Comparison of ENCODE assay signal across 8 mouse cellular contexts in the genomic region with DNA sequence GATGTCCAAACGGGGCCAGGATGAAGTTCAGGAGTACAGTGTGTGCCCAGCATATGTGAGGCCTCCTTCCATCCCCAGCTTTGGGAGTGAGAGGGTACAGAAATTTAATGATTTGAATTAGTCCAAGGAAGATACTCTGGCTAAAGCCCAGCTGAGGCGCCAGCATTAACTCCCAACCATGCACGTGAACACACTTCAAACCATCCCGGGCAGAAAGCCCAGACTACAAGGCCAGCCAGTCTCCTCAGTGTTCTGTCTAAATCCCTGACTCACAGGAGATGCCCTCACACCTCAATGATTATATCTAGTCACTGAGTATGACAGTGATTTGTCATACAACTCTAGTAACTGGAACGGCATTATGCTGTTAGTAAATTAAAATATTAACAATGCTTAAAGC. TPM values are rescaled to one million over a fixed set of nuclear protein-coding genes. Genes with fewer than 3 reads are reported as not detected.
DNase-seq lines count a peak whose midpoint lies in the region; ATAC-seq and TF ChIP-seq lines count a peak whose summit lies in the region.
"Had no signal": no experiment of that assay in that cellular context is flagged by ENCODE, and none has a peak within 500 bp of the region (broad histone marks: within the 10 kb centered on the region; RNA-seq: fewer than 3 reads in every experiment).

No protein-coding gene starts in this region.

- no peak for ATAC-seq in lung, embryonic 14.5 days (ENCODE audit: insufficient read depth)

- no peaks in the 10 kb centered on the region for H3K9me3 ChIP-seq in lung, embryonic 14.5 days (ENCODE audit: low read depth, low read length)

- no peak overlapping the region for H3K9ac ChIP-seq in lung, embryonic 14.5 days

- peak; percentile 30 for DNase-seq in lung, embryonic 14.5 days
- no peak for DNase-seq in lung, postnatal 14 days
- peak; percentile 77 for DNase-seq in adrenal gland, postnatal 10 days
- peak; percentile 51 for DNase-seq in cerebellum, adult 8-10 months
- DNase-seq in kidney, postnatal 25 days = peak; percentile 61 to 71
- DNase-seq in thymus, postnatal 0 days (ENCODE audit: low spot score) = no peak
- DNase-seq in embryo, embryonic 10 days (ENCODE audit: low spot score) = no peak

- H3K4me3 ChIP-seq in lung, embryonic 14.5 days (ENCODE audit: low read depth, low read length) = no peak overlapping the region

- no peaks in the 10 kb centered on the region for H3K4me1 ChIP-seq in lung, embryonic 14.5 days (ENCODE audit: insufficient read depth)

- no peaks in the 10 kb centered on the region for H3K27me3 ChIP-seq in lung, embryonic 14.5 days (ENCODE audit: insufficient read depth, low read length)

- H3K4me2 ChIP-seq in lung, embryonic 14.5 days = no peak overlapping the region

- no peaks in the 10 kb centered on the region for H3K36me3 ChIP-seq in lung, embryonic 14.5 days (ENCODE audit: insufficient read depth)

- 72% methylated on average over 5 of the region's 5 CpGs for WGBS in lung, embryonic 14.5 days

- no peak overlapping the region for H3K27ac ChIP-seq in lung, embryonic 14.5 days (ENCODE audit: low read depth)

- no peak for TF ChIP-seq CTCF in lung, embryonic 14.5 days (IDR thresholded peaks at IDR 0.05; ENCODE audit: low read depth)

RNA-seq across cellular contexts. Expression of a gene that starts 17.4 kb away (rescaled TPM):
- 0.11 and 0.50 TPM in 2 replicates for polyA plus RNA-seq in lung, embryonic 14.5 days (2014; fragmentation: Nextera tagmentation; extraction: Ambion mirVana)
- not detected for total RNA-seq in adrenal gland, postnatal 10 days (2021)
- polyA plus RNA-seq in thymus, postnatal 0 days (2015; fragmentation: Nextera tagmentation; extraction: Ambion mirVana) = 0.08 TPM in 1 of 2 replicates, not detected in the other
- polyA plus RNA-seq: limb, embryonic 14.5 days had no signal

RNA-seq across cellular contexts. Expression of a gene that starts 27.6 kb away (rescaled TPM):
- polyA plus RNA-seq in lung, embryonic 14.5 days (2014; fragmentation: Nextera tagmentation; extraction: Ambion mirVana) = 60.7 and 61.2 TPM in 2 replicates
- 10 to 100 TPM; 54.0 to 58.4 TPM for total RNA-seq in adrenal gland, postnatal 10 days (2021)
- polyA plus RNA-seq in thymus, postnatal 0 days (2015; fragmentation: Nextera tagmentation; extraction: Ambion mirVana) = 14.9 and 15.6 TPM in 2 replicates

RNA-seq across cellular contexts. Expression of a gene that starts 53.0 kb away (rescaled TPM):
- polyA plus RNA-seq in lung, embryonic 14.5 days (2014; fragmentation: Nextera tagmentation; extraction: Ambion mirVana) = 75.7 and 79.6 TPM in 2 replicates
- 10 to 100 TPM; 69.0 to 79.1 TPM for total RNA-seq in adrenal gland, postnatal 10 days (2021)
- 54.9 and 67.3 TPM in 2 replicates for polyA plus RNA-seq in thymus, postnatal 0 days (2015; fragmentation: Nextera tagmentation; extraction: Ambion mirVana)

Comparison
In these comparisons a context has a peak if more than half of its experiments do, and no peak if none do; other contexts are left out.
1. DNase-seq: peak in lung, embryonic 14.5 days (single experiment), adrenal gland, postnatal 10 days (single experiment), cerebellum, adult 8-10 months (single experiment) and kidney, postnatal 25 days (2 of 2); none in lung, postnatal 14 days (single experiment), thymus, postnatal 0 days (single experiment) and embryo, embryonic 10 days (single experiment).